Mouse (Mus musculus): ENCODE results near the gene Pla2g4d.
"Not testable (repeated sequence)": the region's sequence is repeated elsewhere in the genome, so short reads cannot be mapped to it uniquely, and the experiment has no call there.

The Pla2g4d gene

GRCm38 (mm10) chr2:120261346-120261745 is 27.7 kb downstream of the Pla2g4d start:
- DNase-seq (ENCODE audit: low spot score in 2 of 2): no peak

GRCm38 (mm10) chr2:120256259-120256658 is 32.7 kb downstream of the Pla2g4d start:
- no peak for DNase-seq (ENCODE audit: low spot score in 2 of 2)

- no peak for DNase-seq (ENCODE audit: low spot score in 2 of 2)
These were observed 36.4 kb downstream of the Pla2g4d start for GRCm38 (mm10) chr2:120252644-120253043.

- DNase-seq (ENCODE audit: low spot score in 2 of 2): peak in 1 of 2 experiments; percentile 12
These were observed 43.5 kb downstream of the Pla2g4d start for GRCm38 (mm10) chr2:120245421-120246016.

GRCm38 (mm10) chr2:120244679-120245420 is 44.1 kb downstream of the Pla2g4d start, which contains the start of gene Pla2g4e:
Gene Pla2g4e, minus strand, starts transcription at chr2:120245335.
- DNase-seq (ENCODE audit: low spot score in 2 of 2): peak in 1 of 2 experiments; percentile 50

GRCm38 (mm10) chr2:120243995-120244394 is 45.0 kb downstream of the Pla2g4d start:
- no peak for DNase-seq (ENCODE audit: low spot score in 2 of 2)

GRCm38 (mm10) chr2:120242791-120243467 is 46.1 kb downstream of the Pla2g4d start:
- no peak for DNase-seq (ENCODE audit: low spot score in 2 of 2)

GRCm38 (mm10) chr2:120238733-120239132 is 50.3 kb downstream of the Pla2g4d start:
- DNase-seq (ENCODE audit: low spot score in 2 of 2): not testable (repeated sequence)

GRCm38 (mm10) chr2:120237784-120238183 is 51.2 kb downstream of the Pla2g4d start:
- DNase-seq (ENCODE audit: low spot score in 2 of 2): no peak

- DNase-seq (ENCODE audit: low spot score in 2 of 2): no peak
These were observed 52.9 kb downstream of the Pla2g4d start for GRCm38 (mm10) chr2:120235947-120236640.

- no peak for DNase-seq (ENCODE audit: low spot score in 2 of 2)
These were observed 53.6 kb downstream of the Pla2g4d start for GRCm38 (mm10) chr2:120235381-120235780.

GRCm38 (mm10) chr2:120231642-120232041 is 57.4 kb downstream of the Pla2g4d start:
- DNase-seq (ENCODE audit: low spot score in 2 of 2): no peak

All from right cerebral cortex, postnatal 36 days (tissue).